Mouse (Mus musculus): ENCODE results near the gene Mtf1. TPM values are rescaled to one million over a fixed set of nuclear protein-coding genes. Genes with fewer than 3 reads are reported as not detected.

The Mtf1 gene
- polyA plus RNA-seq, 1 experiment from 2014 or later, result 12.9 TPM

DNA sequence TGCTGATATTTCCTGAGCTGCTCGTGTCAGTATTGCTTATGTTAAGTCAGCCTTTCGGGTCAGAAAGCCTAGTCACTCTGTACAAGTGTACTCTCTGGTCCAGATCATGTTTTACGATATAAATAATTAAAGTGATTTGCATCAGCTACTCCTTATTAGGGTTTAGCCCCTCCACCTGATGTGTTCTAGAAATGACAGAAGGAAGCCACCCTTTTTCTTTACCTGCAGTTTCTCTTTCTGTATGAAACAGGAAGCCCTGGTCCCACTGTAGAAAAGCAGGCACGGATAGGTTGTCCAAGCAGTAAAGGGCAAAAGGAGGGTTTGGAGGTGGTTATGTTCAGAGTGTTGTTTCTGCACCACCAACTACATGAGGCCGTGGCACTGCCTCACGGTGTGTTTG lies 1.5 kb downstream of the Mtf1 start:
- no peak for ATAC-seq (ENCODE audit: insufficient number of reproducible peaks, insufficient read depth, low FRiP score, low TSS enrichment, low read depth)
- H3K27me3 ChIP-seq, result no peaks in the 10 kb centered on the region
- H3K9me3 ChIP-seq, result no peaks in the 10 kb centered on the region
- no peak overlapping the region for H3K27ac ChIP-seq
- 72% methylated on average over 6 of the region's 6 CpGs for WGBS
- peak overlapping the region; percentile 73 for H3K4me3 ChIP-seq
- H3K9ac ChIP-seq, result peak overlapping the region; percentile 91
- H3K36me3 ChIP-seq, result peaks cover 60% of the 10 kb centered on the region
- peaks cover 12% of the 10 kb centered on the region for H3K4me1 ChIP-seq
- H3K4me2 ChIP-seq, result peak overlapping the region; percentile 84

DNA sequence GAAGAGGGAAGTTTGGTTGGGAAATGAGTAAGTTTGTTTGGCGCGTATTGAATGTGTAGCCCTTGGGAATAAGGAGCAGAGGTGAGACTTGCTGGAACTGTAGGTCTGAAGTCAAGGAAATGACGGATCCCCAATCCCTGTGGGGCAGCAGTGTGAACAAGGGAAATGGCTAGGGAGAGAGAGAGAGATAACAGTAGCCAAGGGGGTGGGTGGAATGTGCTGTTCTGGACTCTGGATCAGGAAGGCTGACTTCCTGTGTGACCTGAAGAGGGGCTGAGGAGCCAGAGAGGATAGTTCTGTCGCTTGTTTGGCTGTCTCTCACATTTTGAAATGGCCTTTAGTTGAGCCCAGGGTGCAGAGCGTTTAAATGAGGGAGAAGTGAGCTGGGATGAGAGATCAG lies 6.6 kb downstream of the Mtf1 start:
- Histone ChIP-seq H3K36me3 (peaks cover 56% of the 10 kb centered on the region), H3K4me3 (no peak overlapping the region), H3K27ac (no peak overlapping the region), H3K4me2 (no peak overlapping the region), H3K4me1 (peaks cover 2% of the 10 kb centered on the region), H3K9ac (no peak overlapping the region), H3K27me3 (no peaks in the 10 kb centered on the region), H3K9me3 (no peaks in the 10 kb centered on the region)
- ATAC-seq (ENCODE audit: insufficient number of reproducible peaks, insufficient read depth, low FRiP score, low TSS enrichment, low read depth), result no peak
- 83% methylated on average over 5 of the region's 5 CpGs for WGBS

DNA sequence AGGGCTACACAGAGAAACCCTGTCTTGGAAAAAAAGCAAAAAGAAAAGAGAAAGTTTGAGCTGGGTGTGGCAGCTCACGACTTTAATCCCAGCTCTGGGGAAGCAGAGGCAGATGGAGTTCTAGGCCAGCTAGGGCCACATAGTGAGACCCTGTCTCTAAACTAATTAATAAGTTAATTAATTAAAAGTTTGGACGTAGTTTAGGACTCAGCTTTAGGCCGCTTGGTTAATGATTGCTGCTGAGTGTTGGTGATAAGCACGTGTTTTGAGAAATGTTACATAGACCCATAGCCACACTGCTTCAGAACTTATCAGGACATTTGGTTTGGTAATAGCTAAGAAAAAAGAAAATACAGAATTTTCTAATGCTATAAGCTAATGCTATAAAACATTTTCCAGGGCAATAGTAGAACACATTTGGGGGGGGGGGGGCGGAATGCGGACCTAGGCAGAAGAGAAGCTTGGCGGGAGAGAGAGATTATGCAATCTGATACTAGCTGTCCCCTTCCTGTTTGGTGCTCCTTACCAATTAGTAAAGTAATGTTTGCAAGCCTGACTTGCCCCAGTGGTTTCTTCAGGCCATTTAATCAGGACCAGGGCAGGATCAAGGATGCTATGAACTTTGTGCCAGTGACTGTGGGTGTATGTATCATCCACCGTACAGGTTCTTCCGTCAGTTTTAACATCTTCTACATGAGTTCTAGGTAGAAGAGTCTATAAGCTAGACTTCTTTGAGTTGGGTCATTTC lies 7.4 kb downstream of the Mtf1 start:
- Histone ChIP-seq H3K36me3 (peaks cover 56% of the 10 kb centered on the region), H3K4me3 (no peak overlapping the region), H3K4me2 (no peak overlapping the region), H3K27me3 (no peaks in the 10 kb centered on the region), H3K9ac (no peak overlapping the region), H3K9me3 (no peaks in the 10 kb centered on the region), H3K27ac (no peak overlapping the region), H3K4me1 (no peaks in the 10 kb centered on the region)
- 77% methylated on average over 9 of the region's 9 CpGs for WGBS
- no peak for ATAC-seq (ENCODE audit: insufficient number of reproducible peaks, insufficient read depth, low FRiP score, low TSS enrichment, low read depth)

DNA sequence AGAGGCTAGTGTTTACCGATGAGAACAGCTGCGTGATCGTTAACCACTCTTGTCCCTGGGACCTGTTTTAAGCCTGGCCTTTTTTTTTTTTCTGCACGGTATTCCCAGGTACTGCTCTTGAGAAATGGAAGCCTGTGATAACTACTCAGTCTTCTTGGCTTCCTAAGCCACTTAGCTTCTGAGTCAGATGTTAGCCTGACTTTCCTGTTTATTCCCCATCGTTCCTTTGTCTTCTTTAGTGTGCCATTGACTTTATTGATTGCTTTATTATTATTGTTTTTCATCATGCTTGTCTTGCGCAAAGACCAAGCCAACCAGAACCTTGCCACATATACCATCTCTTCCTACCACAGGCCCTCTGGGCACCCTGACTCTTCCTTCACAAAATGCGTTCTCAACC lies 8.2 kb downstream of the Mtf1 start:
- H3K36me3 ChIP-seq, result peaks cover 51% of the 10 kb centered on the region
- no peak overlapping the region for H3K4me2 ChIP-seq
- 91% methylated on average over 7 of the region's 7 CpGs for WGBS
- H3K4me1 ChIP-seq, result no peaks in the 10 kb centered on the region
- no peaks in the 10 kb centered on the region for H3K9me3 ChIP-seq
- no peak overlapping the region for H3K4me3 ChIP-seq
- no peak overlapping the region for H3K27ac ChIP-seq
- ATAC-seq (ENCODE audit: insufficient number of reproducible peaks, insufficient read depth, low FRiP score, low TSS enrichment, low read depth), result no peak
- no peak overlapping the region for H3K9ac ChIP-seq
- no peaks in the 10 kb centered on the region for H3K27me3 ChIP-seq

DNA sequence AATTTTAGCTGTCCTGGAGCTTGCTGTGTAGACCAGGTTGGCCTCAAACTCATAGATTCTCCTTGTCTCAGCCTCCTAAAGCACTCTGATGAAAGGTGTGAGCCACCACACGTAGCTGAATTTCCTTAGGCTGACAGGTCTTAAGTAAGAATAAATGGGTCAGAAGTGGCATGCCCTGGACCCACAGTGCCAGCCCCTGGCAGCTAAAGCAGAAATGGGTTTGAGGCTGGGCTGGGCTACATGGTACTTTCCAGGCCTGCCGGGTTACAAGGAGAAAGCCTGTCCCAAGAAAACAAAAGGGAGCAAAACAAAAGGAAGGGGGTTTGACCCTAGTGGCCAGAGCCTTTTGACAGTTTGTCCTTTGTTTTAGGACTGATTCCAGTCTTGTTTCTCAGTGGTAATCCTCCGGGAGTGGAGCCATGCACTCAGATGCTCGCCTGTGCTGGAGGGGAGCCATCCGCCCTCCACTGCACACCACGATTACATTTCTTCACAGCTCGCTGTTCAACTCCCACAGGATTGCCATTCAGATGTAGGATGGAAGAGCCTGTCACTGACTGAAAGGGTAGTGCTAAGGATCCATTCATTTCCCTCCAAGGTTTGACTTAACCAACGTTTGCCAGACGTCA lies 9.6 kb downstream of the Mtf1 start:
- WGBS, result 46% methylated on average over 9 of the region's 9 CpGs
- no peak overlapping the region for H3K27ac ChIP-seq
- no peak overlapping the region for H3K9ac ChIP-seq
- peaks cover 37% of the 10 kb centered on the region for H3K36me3 ChIP-seq
- no peaks in the 10 kb centered on the region for H3K4me1 ChIP-seq
- no peak overlapping the region for H3K4me2 ChIP-seq
- H3K27me3 ChIP-seq, result no peaks in the 10 kb centered on the region
- H3K4me3 ChIP-seq, result no peak overlapping the region
- no peaks in the 10 kb centered on the region for H3K9me3 ChIP-seq
- ATAC-seq (ENCODE audit: insufficient number of reproducible peaks, insufficient read depth, low FRiP score, low TSS enrichment, low read depth), result no peak

DNA sequence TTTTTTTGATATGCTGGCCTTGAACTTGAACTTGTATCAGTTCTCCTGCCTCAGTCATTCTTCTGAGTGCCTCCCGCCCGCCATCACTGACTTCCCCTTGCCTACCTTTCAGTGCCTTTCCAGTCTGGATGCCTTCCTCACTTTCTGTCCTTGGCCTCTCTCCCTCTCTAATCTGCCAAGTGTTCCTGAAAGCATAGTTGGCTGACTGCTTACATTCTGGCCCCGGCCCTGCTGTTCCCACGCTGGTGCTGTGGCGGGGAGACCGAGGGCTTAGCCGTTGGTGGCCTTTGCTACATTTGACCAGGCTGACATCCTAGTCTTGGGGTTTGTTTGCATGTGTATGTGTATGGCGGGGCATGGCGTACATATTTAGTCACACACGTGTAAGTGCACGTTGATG lies 14.0 kb downstream of the Mtf1 start:
- Histone ChIP-seq H3K36me3 (peaks cover 23% of the 10 kb centered on the region), H3K27ac (no peak overlapping the region), H3K4me3 (no peak overlapping the region), H3K4me1 (peaks cover 5% of the 10 kb centered on the region; the same call in 1 of the 2 replicates), H3K9ac (no peak overlapping the region), H3K4me2 (no peak overlapping the region), H3K27me3 (no peaks in the 10 kb centered on the region), H3K9me3 (no peaks in the 10 kb centered on the region)
- 92% methylated on average over 11 of the region's 11 CpGs for WGBS
- no peak for ATAC-seq (ENCODE audit: insufficient number of reproducible peaks, insufficient read depth, low FRiP score, low TSS enrichment, low read depth)

DNA sequence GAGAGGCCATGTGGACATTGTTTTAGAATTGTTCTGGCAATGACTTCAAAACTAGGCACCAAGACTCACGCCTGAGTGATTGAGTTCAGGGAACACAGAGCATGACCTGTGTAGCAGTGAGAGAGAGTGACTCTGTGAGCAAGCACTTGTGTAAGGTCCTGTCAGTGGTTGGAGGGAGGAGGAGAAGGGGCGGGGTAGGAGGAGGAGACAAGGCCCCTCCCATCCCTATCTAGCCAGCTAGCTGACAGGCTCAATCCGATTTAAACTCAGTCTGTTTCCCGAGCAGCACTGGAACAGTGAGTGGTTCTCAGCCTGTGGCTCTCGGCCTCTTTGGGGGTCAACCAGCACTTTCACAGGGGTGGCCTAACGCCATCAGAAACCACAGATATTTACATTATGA lies 15.9 kb downstream of the Mtf1 start:
- 0 out of 2 replicates have a peak overlapping the region, but pooled peaks have one; percentile 11 for H3K9ac ChIP-seq
- no peaks in the 10 kb centered on the region for H3K9me3 ChIP-seq
- WGBS, result 21% methylated on average over 6 of the region's 6 CpGs
- no peak overlapping the region for H3K4me2 ChIP-seq
- no peaks in the 10 kb centered on the region for H3K27me3 ChIP-seq
- no peak for ATAC-seq (ENCODE audit: insufficient number of reproducible peaks, insufficient read depth, low FRiP score, low TSS enrichment, low read depth)
- peaks cover 30% of the 10 kb centered on the region for H3K36me3 ChIP-seq
- no peak overlapping the region for H3K27ac ChIP-seq
- peaks cover 5% of the 10 kb centered on the region; the same call in 1 of the 2 replicates for H3K4me1 ChIP-seq
- H3K4me3 ChIP-seq, result no peak overlapping the region

DNA sequence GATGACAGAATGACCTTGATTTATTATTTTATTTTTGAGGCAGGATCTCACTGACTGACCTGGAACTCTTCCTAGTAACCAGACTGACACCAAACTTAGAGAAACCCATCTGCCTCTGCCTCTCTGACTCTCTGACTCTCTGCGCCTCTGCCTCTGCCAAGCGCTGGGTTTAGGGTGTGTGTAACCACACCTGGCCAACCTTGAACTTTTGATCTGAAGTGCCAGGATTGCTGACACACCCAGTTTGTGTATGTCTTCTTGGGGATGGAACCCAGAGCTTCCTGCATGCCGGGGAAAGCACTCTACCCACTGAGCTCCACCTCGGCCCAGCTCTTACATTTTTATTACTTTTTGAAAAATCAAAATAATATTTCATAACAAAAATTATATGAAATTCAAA lies 16.9 kb downstream of the Mtf1 start:
- no peak for ATAC-seq (ENCODE audit: insufficient number of reproducible peaks, insufficient read depth, low FRiP score, low TSS enrichment, low read depth)
- WGBS, result 92% methylated on average over 4 of the region's 4 CpGs
- Histone ChIP-seq H3K27ac (no peak overlapping the region), H3K4me3 (no peak overlapping the region), H3K27me3 (no peaks in the 10 kb centered on the region), H3K9me3 (no peaks in the 10 kb centered on the region), H3K4me2 (no peak overlapping the region), H3K9ac (no peak overlapping the region), H3K4me1 (peaks cover 5% of the 10 kb centered on the region; the same call in 1 of the 2 replicates), H3K36me3 (peaks cover 40% of the 10 kb centered on the region)

DNA sequence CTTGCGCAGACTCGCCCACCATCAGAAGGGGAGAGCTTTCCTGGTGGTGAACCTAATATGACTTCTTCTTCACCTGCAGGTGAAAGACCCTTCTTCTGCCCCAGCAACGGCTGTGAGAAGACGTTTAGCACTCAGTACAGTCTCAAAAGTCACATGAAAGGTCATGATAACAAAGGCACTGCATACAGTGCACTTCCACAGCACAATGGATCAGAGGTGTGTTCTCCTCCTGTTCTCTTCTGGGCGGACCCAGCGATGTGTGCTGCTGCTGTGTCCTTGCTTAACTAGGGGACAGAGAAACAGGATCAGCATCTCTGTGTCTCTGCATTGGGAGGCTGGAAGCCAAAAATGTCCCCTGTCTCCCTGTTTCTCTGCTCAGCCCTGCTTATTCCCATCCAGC lies 23.1 kb downstream of the Mtf1 start:
- H3K4me3 ChIP-seq, result no peak overlapping the region
- H3K27ac ChIP-seq, result no peak overlapping the region
- H3K36me3 ChIP-seq, result peaks cover 83% of the 10 kb centered on the region
- ATAC-seq (ENCODE audit: insufficient number of reproducible peaks, insufficient read depth, low FRiP score, low TSS enrichment, low read depth), result no peak
- H3K4me2 ChIP-seq, result no peak overlapping the region
- no peaks in the 10 kb centered on the region for H3K9me3 ChIP-seq
- WGBS, result 91% methylated on average over 6 of the region's 6 CpGs
- H3K4me1 ChIP-seq, result no peaks in the 10 kb centered on the region
- no peak overlapping the region for H3K9ac ChIP-seq
- H3K27me3 ChIP-seq, result no peaks in the 10 kb centered on the region

DNA sequence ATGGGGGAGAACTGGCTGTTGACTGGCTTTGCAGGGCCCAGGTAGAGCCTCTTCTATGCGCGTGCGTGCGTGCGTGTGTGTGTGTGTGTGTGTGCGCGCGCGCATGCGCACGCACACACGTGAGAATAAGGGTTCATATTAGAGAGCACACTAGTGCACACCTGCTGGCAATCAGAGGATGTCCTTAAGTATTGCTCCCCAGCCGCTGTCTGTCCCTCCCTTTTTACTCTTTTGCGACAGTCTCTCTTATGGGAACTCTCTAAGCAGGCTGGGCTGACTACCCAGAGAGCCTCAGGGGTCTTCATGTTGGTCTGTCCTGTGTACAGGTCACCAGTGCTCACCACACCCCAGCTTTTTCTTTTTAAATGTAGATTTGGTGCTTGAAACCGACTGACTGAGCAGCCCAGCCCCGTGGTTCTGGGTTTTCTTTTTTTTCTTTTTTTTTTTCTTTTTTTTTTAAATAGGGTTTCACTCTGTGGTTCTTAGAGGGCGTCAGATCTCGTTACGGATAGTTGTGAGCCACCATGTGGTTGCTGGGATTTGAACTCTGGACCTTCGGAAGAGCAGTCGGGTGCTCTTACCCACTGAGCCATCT lies 23.6 kb downstream of the Mtf1 start:
- H3K4me3 ChIP-seq, result no peak overlapping the region
- peaks cover 83% of the 10 kb centered on the region for H3K36me3 ChIP-seq
- H3K4me2 ChIP-seq, result no peak overlapping the region
- 94% methylated on average over 21 of the region's 21 CpGs for WGBS
- H3K9ac ChIP-seq, result no peak overlapping the region
- H3K4me1 ChIP-seq, result no peaks in the 10 kb centered on the region
- ATAC-seq (ENCODE audit: insufficient number of reproducible peaks, insufficient read depth, low FRiP score, low TSS enrichment, low read depth), result no peak
- no peaks in the 10 kb centered on the region for H3K9me3 ChIP-seq
- no peak overlapping the region for H3K27ac ChIP-seq
- no peaks in the 10 kb centered on the region for H3K27me3 ChIP-seq

DNA sequence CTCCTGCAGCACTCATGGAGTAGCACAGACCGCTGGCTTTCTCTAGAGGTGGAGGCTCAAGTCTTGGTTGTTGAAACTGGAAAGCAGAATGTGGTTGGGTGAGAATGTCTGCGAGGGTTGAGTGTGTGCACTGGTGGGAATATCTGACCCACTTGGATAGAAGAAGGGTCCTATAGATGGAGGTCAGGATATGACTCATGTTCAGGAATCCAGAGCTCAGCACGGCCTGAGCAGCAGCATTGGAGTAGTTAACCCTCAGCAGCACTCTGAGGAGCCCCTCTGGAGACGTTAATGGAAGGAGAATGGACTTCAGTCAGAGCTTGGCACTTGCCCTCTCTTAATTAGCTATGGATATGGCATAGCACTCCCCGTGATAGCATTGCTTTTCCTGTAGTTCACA lies 27.8 kb downstream of the Mtf1 start:
- no peak for ATAC-seq (ENCODE audit: insufficient number of reproducible peaks, insufficient read depth, low FRiP score, low TSS enrichment, low read depth)
- Histone ChIP-seq H3K27me3 (no peaks in the 10 kb centered on the region), H3K9me3 (no peaks in the 10 kb centered on the region), H3K4me2 (no peak overlapping the region), H3K4me3 (no peak overlapping the region), H3K4me1 (no peaks in the 10 kb centered on the region), H3K9ac (no peak overlapping the region), H3K27ac (no peak overlapping the region), H3K36me3 (peaks cover 74% of the 10 kb centered on the region)
- 83% methylated on average over 5 of the region's 5 CpGs for WGBS

DNA sequence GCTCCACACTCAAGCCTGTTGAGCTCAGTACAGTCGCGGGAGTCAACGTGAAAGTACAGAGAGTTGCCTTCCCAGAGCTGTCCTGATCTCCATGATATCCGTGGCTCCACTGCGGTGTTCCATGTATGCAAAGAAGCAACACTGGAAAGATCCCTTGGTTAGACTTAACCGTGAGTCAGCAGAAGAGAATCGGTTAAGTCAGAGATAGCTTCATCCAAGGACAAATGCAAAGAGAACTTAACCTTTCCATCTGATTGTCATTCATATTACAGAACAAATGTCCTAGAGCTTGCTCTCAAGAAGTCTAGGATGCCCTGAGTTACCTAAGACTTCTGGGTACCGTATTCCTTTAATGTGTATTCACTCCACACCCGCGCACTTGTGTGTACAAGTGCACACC lies 30.9 kb downstream of the Mtf1 start:
- Histone ChIP-seq H3K4me2 (no peak overlapping the region), H3K36me3 (peaks cover 68% of the 10 kb centered on the region), H3K4me3 (no peak overlapping the region), H3K9ac (no peak overlapping the region), H3K27ac (no peak overlapping the region), H3K4me1 (no peaks in the 10 kb centered on the region), H3K27me3 (no peaks in the 10 kb centered on the region), H3K9me3 (no peaks in the 10 kb centered on the region)
- 97% methylated on average over 10 of the region's 10 CpGs for WGBS
- ATAC-seq (ENCODE audit: insufficient number of reproducible peaks, insufficient read depth, low FRiP score, low TSS enrichment, low read depth), result no peak
